Mouse (Mus musculus) stomach, embryonic 14.5 days (tissue): ENCODE results near the gene Mag. TPM values are rescaled to one million over a fixed set of nuclear protein-coding genes. Genes with fewer than 3 reads are reported as not detected.
"Not testable (repeated sequence)": the region's sequence is repeated elsewhere in the genome, so short reads cannot be mapped to it uniquely, and the experiment has no call there.

ENCODE experiments used
- ATAC-seq: fragments of 200-750 bp; cut with Nextera tagmentation; 2 replicates; pipeline ENCODE4 v1.8.0; 2017; ENCODE audit warnings: low read depth, moderate TSS enrichment; ENCODE audit not compliant: insufficient number of reproducible peaks, insufficient read depth, low FRiP score
- H3K27ac ChIP-seq: fragments of 300-500 bp; sonication (generic); 2 replicates; pipeline ENCODE4 v1.5.1; 2014; ENCODE audit warnings: mild to moderate bottlenecking, low read length, moderate library complexity, mixed read lengths
- H3K27me3 ChIP-seq: fragments of 300-500 bp; sonication (generic); 2 replicates; pipeline ENCODE4 v1.6.1; 2014; ENCODE audit warnings: low read length, control low read depth, mixed read lengths; ENCODE audit not compliant: control insufficient read depth, insufficient read depth
- H3K36me3 ChIP-seq: fragments of 300-500 bp; sonication (generic); 2 replicates; pipeline ENCODE4 v1.6.1; 2014; ENCODE audit warnings: mild to moderate bottlenecking, control low read depth, low read length, moderate library complexity, mixed read lengths; ENCODE audit not compliant: control insufficient read depth, insufficient read depth
- H3K4me1 ChIP-seq: fragments of 300-500 bp; sonication (generic); 2 replicates; pipeline ENCODE4 v1.6.1; 2014; ENCODE audit warnings: low read length, control low read depth, mixed read lengths; ENCODE audit not compliant: control insufficient read depth, insufficient read depth
- H3K4me2 ChIP-seq: fragments of 300-500 bp; sonication (generic); replicated peaks from 2 replicates; pipeline ENCODE4 v1.6.1; 2014; ENCODE audit warnings: low read depth, low read length, control low read depth
- H3K4me3 ChIP-seq: fragments of 300-500 bp; sonication (generic); 2 replicates; pipeline ENCODE4 v1.5.1; 2014; ENCODE audit warnings: low read depth, low read length, control low read depth
- H3K9ac ChIP-seq: fragments of 300-500 bp; sonication (generic); replicated peaks from 2 replicates; pipeline ENCODE4 v1.6.1; 2014; ENCODE audit warnings: low read depth, mild to moderate bottlenecking, control low read depth, low read length, moderate library complexity, mixed read lengths
- H3K9me3 ChIP-seq: fragments of 300-500 bp; sonication (generic); 2 replicates; pipeline ENCODE4 v1.6.1; 2016; ENCODE audit warnings: low read depth, low read length, control low read depth; ENCODE audit not compliant: control insufficient read depth
- WGBS: fragments of 180-500 bp; shearing (Covaris S2); extraction: QIAGEN DNeasy Blood & Tissue Kit; methylation state at CpG from one replicate; pipeline ENCODE4 v1.1.7; 2014; 5-methylcytosine and 5-hydroxymethylcytosine counted together
- polyA plus RNA-seq: library from polyadenylated mRNA; unstranded; fragments of >200 nt; fragmentation: Nextera tagmentation; extraction: Ambion mirVana; gene quantifications from 2 replicates; pipeline ENCODE4 v1.2.1, GENCODE M21; 2014

Mag gene
- polyA plus RNA-seq, 1 experiment from 2014 or later: 0.10 TPM

GRCm38 (mm10) chr7:30945466-30945865 lies 30.8 kb upstream of the Mag start:
- H3K4me3 ChIP-seq, H3K4me1 ChIP-seq, H3K27ac ChIP-seq, H3K27me3 ChIP-seq, H3K9me3 ChIP-seq, H3K9ac ChIP-seq, ATAC-seq, H3K4me2 ChIP-seq: not testable (repeated sequence)
- 84% methylated on average over 7 of the region's 7 CpGs for WGBS
- peaks cover 15% of the 10 kb centered on the region; the same call in 1 of the 2 replicates for H3K36me3 ChIP-seq

- ATAC-seq, H3K27ac ChIP-seq, H3K4me3 ChIP-seq, H3K9me3 ChIP-seq, H3K4me2 ChIP-seq, H3K4me1 ChIP-seq, H3K27me3 ChIP-seq, H3K9ac ChIP-seq: not testable (repeated sequence)
- peaks cover 11% of the 10 kb centered on the region; the same call in 1 of the 2 replicates for H3K36me3 ChIP-seq
- 50% methylated on average over 2 of the region's 2 CpGs for WGBS
These were observed 30.0 kb upstream of the Mag start for GRCm38 (mm10) chr7:30944706-30945105.

DNA sequence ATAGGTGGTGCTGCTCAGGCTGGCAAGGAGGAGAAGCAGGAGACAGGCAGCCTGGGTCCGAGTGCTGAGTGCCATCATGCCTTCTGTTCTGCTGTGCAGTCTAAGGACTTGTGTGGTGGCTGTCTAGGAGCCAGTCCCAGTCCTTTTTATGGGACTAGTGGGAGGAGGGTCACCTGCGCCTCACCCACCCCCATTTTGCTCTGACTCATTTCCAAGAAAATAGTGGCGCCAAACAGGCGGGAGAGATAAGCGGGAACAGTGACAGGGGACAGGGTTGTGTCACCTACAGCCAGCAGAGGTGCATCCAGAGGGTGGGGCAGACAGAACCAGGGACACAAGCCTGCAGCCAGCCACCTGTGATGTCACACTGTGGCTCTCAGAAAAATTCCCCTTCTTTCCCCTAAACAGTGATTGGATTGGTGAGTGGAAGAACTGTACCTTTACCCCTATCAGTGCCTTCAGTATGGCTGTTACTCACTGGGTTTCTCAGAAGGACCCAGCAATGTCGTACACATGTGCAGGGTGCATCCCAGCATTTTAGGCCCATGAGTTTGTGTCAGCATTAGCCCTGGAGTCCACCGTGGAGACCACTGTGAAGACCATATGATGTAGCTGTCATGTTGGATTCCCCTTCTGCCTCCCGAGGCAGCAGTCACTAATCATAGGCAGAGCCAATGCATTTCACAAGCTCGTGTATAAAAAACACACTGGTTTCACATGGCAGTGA lies 29.4 kb upstream of the Mag start, which contains the start of gene Hamp:
TSS of gene Hamp (minus strand) at position 124 of the 727 bp plus-strand sequence.
- no peak for ATAC-seq
- no peak within 1 kb of the TSS for H3K4me3 ChIP-seq

DNA sequence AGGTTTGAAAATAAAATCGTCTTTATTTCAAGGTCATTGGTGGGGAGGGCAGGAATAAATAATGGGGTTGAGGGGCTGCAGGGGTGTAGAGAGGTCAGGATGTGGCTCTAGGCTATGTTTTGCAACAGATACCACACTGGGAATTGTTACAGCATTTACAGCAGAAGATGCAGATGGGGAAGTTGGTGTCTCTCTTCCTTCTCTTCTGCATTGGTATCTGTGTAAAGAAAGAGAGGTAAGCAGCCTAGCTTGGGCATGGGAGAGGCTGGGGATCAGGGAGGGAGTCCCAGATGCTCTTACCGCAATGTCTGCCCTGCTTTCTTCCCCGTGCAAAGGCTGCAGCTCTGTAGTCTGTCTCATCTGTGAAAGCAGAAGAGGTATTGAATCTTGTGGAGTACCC lies 27.7 kb upstream of the Mag start:
- not testable (repeated sequence) for H3K4me1 ChIP-seq, H3K9me3 ChIP-seq, H3K27ac ChIP-seq, ATAC-seq, H3K9ac ChIP-seq, H3K4me2 ChIP-seq, H3K27me3 ChIP-seq, H3K36me3 ChIP-seq, H3K4me3 ChIP-seq
- 48% methylated on average over 3 of the region's 3 CpGs for WGBS

More for the DNA sequence above, 29.4 kb upstream of the Mag start, which contains the start of gene Hamp:
- H3K27me3 ChIP-seq: no peaks in the 10 kb centered on the region
- H3K36me3 ChIP-seq: peaks cover 5% of the 10 kb centered on the region; the same call in 1 of the 2 replicates
- no peak within 1 kb of the TSS for H3K4me2 ChIP-seq
- no peaks in the 10 kb centered on the region for H3K4me1 ChIP-seq
- no peak within 1 kb of the TSS for H3K9ac ChIP-seq
- H3K9me3 ChIP-seq: no peaks in the 10 kb centered on the region
- no peak within 1 kb of the TSS for H3K27ac ChIP-seq
- WGBS: 59% methylated on average over 9 of the region's 9 CpGs

DNA sequence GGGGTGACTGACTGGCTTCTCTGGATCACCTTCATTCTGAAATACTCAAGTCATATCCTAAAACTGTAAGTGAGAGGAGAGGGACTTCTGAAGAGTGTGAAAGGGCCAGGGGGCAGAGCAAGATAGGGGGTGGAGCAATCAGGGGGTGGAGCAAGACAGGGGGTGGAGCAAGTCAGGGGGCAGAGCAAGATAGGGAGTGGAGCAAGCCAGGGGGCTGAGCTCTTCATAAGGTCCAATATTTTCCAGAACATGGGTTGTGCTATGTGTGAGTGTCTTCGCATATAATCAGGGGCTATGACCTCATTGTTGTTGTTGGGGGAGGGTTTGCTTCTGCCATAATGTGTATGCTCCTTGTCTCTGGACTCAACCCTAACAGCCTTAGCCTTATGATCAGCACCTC lies 25.4 kb upstream of the Mag start:
- not testable (repeated sequence) for H3K36me3 ChIP-seq, ATAC-seq
- 95% methylated on average over 1 of the region's 1 CpGs for WGBS

GRCm38 (mm10) chr7:30935422-30936099 lies 20.9 kb upstream of the Mag start:
- 63% methylated on average over 6 of the region's 6 CpGs for whole genome bisulfite sequencing
- not testable (repeated sequence) for H3K9me3 ChIP-seq, H3K27ac ChIP-seq, ATAC-seq, H3K4me3 ChIP-seq, H3K36me3 ChIP-seq, H3K27me3 ChIP-seq, H3K4me2 ChIP-seq, H3K9ac ChIP-seq, H3K4me1 ChIP-seq

More for the DNA sequence above, 25.4 kb upstream of the Mag start:
- not testable (repeated sequence) for H3K27me3 ChIP-seq, H3K9ac ChIP-seq, H3K4me3 ChIP-seq, H3K4me1 ChIP-seq, H3K27ac ChIP-seq, H3K9me3 ChIP-seq, H3K4me2 ChIP-seq

DNA sequence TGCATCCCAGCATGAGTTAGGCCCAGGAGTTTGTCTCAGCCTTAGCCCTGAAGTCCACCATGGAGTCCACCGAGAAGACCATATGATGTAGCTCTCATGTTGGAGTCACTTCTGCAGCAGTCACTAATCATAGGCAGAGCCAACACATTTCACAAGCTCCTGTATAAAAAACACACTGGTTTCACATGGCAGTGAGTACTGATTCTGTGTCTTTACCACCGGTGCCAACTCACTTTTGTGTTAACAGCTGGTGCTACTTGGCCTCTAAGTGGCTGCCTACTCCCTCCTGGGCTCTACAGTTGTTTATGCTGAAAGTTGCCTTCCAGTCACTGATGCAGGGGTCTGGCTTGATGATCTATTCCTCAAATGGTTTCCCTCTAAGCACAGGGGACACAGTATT lies 9.9 kb upstream of the Mag start, which contains the start of gene Hamp2:
TSS of gene Hamp2 (minus strand) at position 101 of the 400 bp plus-strand sequence.
- H3K36me3 ChIP-seq, H3K27me3 ChIP-seq, H3K9me3 ChIP-seq, H3K4me2 ChIP-seq, H3K9ac ChIP-seq, H3K4me3 ChIP-seq, H3K4me1 ChIP-seq, ATAC-seq, H3K27ac ChIP-seq: not testable (repeated sequence)
- 87% methylated on average over 2 of the region's 2 CpGs for WGBS

- no peak overlapping the region for H3K4me3 ChIP-seq
- no peaks in the 10 kb centered on the region for H3K27me3 ChIP-seq
- 55% methylated on average over 3 of the region's 3 CpGs for WGBS
- H3K27ac ChIP-seq: no peak overlapping the region
- no peak overlapping the region for H3K4me2 ChIP-seq
- ATAC-seq: no peak
- H3K9me3 ChIP-seq: no peaks in the 10 kb centered on the region
- H3K4me1 ChIP-seq: no peaks in the 10 kb centered on the region
- no peaks in the 10 kb centered on the region for H3K36me3 ChIP-seq
- H3K9ac ChIP-seq: no peak overlapping the region
These were observed 9.4 kb upstream of the Mag start for GRCm38 (mm10) chr7:30924071-30924470.
